Mouse (Mus musculus): ENCODE measurements around the gene Sel1l.

GRCm38 (mm10) chr12:91799821-91800335 lies 49.1 kb downstream of the Sel1l start:
- no peak for TF ChIP-seq EP300 (IDR thresholded peaks at IDR 0.05; ENCODE audit: insufficient read depth, low read depth, low read length)
- no peak for TF ChIP-seq CTCF (IDR thresholded peaks at IDR 0.05)
- no peak for TF ChIP-seq POLR2A (IDR thresholded peaks at IDR 0.05; ENCODE audit: insufficient read depth, low read depth, low read length)

All from heart, adult 2 months (tissue).